Mouse (Mus musculus) cerebellum, adult 2 months (tissue): ENCODE measurements at regions not wholly inside any gene's neighbourhood (a gene's known extent, or its start where the extent isn't known, plus 50 kb on each side); places are given as distances from the start of the nearest gene placed in this dataset.

Experiments used
- DNase-seq, 2 experiments: peaks; one replicate each; pipeline ENCODE4 v3.0.0; 2021
- H3K27ac ChIP-seq: fragments of 200-500 bp; 2 replicates; pipeline ENCODE4 v1.5.1; 2012; ENCODE audit warnings: low read length, control low read depth, inconsistent platforms; ENCODE audit not compliant: insufficient read depth
- H3K27me3 ChIP-seq: fragments of 200-500 bp; 2 replicates; pipeline ENCODE4 v1.6.1; 2012; ENCODE audit warnings: inconsistent platforms, mild to moderate bottlenecking, low read length, moderate library complexity; ENCODE audit not compliant: control insufficient read depth, insufficient read depth
- H3K4me1 ChIP-seq: fragments of 200-500 bp; 2 replicates; pipeline ENCODE4 v1.6.1; 2011; ENCODE audit warnings: low read length; ENCODE audit not compliant: control insufficient read depth, insufficient read depth
- H3K4me3 ChIP-seq: fragments of 200-500 bp; replicated peaks from 2 replicates; pipeline ENCODE3; 2011; ENCODE audit warnings: mild to moderate bottlenecking, low read depth, low read length, control low read depth; ENCODE audit not compliant: insufficient read depth
- CTCF ChIP-seq: fragments of 200-500 bp; IDR thresholded peaks from 2 replicates; pipeline ENCODE4 v1.5.1; 2011; ENCODE audit warnings: low read depth, mild to moderate bottlenecking, control low read depth, low read length, moderate library complexity, borderline replicate concordance; ENCODE audit not compliant: insufficient read depth
- POLR2A ChIP-seq: fragments of 200-500 bp; IDR thresholded peaks from 2 replicates; pipeline ENCODE4 v1.6.1; 2011; ENCODE audit warnings: low read length, control low read depth, borderline replicate concordance; ENCODE audit not compliant: insufficient read depth
- WGBS: fragments of 180-500 bp; shearing (Covaris S2); methylation state at CpG from one replicate; pipeline ENCODE4 v1.1.7; 2018; 5-methylcytosine and 5-hydroxymethylcytosine counted together

GRCm38 (mm10) chr2:11416122-11416521 lies 137.8 kb downstream of the Pfkfb3 start:
- Histone ChIP-seq H3K27ac (no peak overlapping the region), H3K4me3 (no peak overlapping the region), H3K27me3 (no peaks in the 10 kb centered on the region), H3K4me1 (no peaks in the 10 kb centered on the region)
- whole genome bisulfite sequencing, result 93% methylated on average over 11 of the region's 11 CpGs
- TF ChIP-seq POLR2A, result no peak
- no peak for TF ChIP-seq CTCF
- no peak for DNase-seq

GRCm38 (mm10) chr2:11412521-11412920 lies 141.4 kb downstream of the Pfkfb3 start:
- no peak for TF ChIP-seq CTCF
- TF ChIP-seq POLR2A, result no peak
- WGBS, result 96% methylated on average over 6 of the region's 6 CpGs
- no peaks in the 10 kb centered on the region for H3K27me3 ChIP-seq
- H3K27ac ChIP-seq, result no peak overlapping the region
- no peak overlapping the region for H3K4me3 ChIP-seq
- DNase-seq, result no peak
- no peaks in the 10 kb centered on the region for H3K4me1 ChIP-seq

- 78% methylated on average over 5 of the region's 6 CpGs for WGBS
- no peak overlapping the region for H3K4me3 ChIP-seq
- H3K4me1 ChIP-seq, result no peaks in the 10 kb centered on the region
- DNase-seq, result no peak
- TF ChIP-seq POLR2A, result no peak
- no peak for TF ChIP-seq CTCF
- H3K27me3 ChIP-seq, result no peaks in the 10 kb centered on the region
- H3K27ac ChIP-seq, result no peak overlapping the region
Measured at GRCm38 (mm10) chr2:11408497-11408896, 145.4 kb downstream of the Pfkfb3 start.

GRCm38 (mm10) chr2:11406103-11406615 lies 147.7 kb downstream of the Pfkfb3 start:
- WGBS, result 88% methylated on average over 1 of the region's 1 CpGs
- Histone ChIP-seq H3K27me3 (no peaks in the 10 kb centered on the region), H3K4me1 (no peaks in the 10 kb centered on the region), H3K27ac (no peak overlapping the region), H3K4me3 (no peak overlapping the region)
- no peak for DNase-seq
- TF ChIP-seq CTCF (no peak), POLR2A (no peak)

- no peak for TF ChIP-seq CTCF
- no peak for TF ChIP-seq POLR2A
- DNase-seq, result no peak
- 33% methylated on average over 10 of the region's 10 CpGs for WGBS
- Histone ChIP-seq H3K4me1 (no peaks in the 10 kb centered on the region), H3K4me3 (no peak overlapping the region), H3K27ac (no peak overlapping the region), H3K27me3 (no peaks in the 10 kb centered on the region)
Measured at GRCm38 (mm10) chr2:11402218-11402848, 151.5 kb downstream of the Pfkfb3 start.

GRCm38 (mm10) chr2:11399411-11399810 lies 154.5 kb downstream of the Pfkfb3 start:
- Histone ChIP-seq H3K27me3 (no peaks in the 10 kb centered on the region), H3K4me1 (no peaks in the 10 kb centered on the region; the same call in 1 of the 2 replicates), H3K4me3 (no peak overlapping the region), H3K27ac (no peak overlapping the region)
- no peak for DNase-seq
- WGBS, result 82% methylated on average over 3 of the region's 3 CpGs
- no peak for TF ChIP-seq CTCF
- TF ChIP-seq POLR2A, result no peak

- no peak for DNase-seq
- Histone ChIP-seq H3K4me1 (no peaks in the 10 kb centered on the region; the same call in 1 of the 2 replicates), H3K27ac (no peak overlapping the region), H3K4me3 (no peak overlapping the region), H3K27me3 (no peaks in the 10 kb centered on the region)
- TF ChIP-seq CTCF (no peak), POLR2A (no peak)
- WGBS, result 90% methylated on average over 6 of the region's 6 CpGs
Measured at GRCm38 (mm10) chr2:11398949-11399348, 154.9 kb downstream of the Pfkfb3 start.

GRCm38 (mm10) chr2:11398391-11398790 lies 155.5 kb downstream of the Pfkfb3 start:
- 87% methylated on average over 6 of the region's 6 CpGs for WGBS
- no peaks in the 10 kb centered on the region for H3K27me3 ChIP-seq
- H3K4me1 ChIP-seq, result no peaks in the 10 kb centered on the region; the same call in 1 of the 2 replicates
- no peak overlapping the region for H3K27ac ChIP-seq
- TF ChIP-seq CTCF (no peak), POLR2A (no peak)
- no peak for DNase-seq
- H3K4me3 ChIP-seq, result no peak overlapping the region
